Mouse (Mus musculus): ENCODE measurements at regions not wholly inside any gene's neighbourhood (a gene's known extent, or its start where the extent isn't known, plus 50 kb on each side); places are given as distances from the start of the nearest gene placed in this dataset.

DNA sequence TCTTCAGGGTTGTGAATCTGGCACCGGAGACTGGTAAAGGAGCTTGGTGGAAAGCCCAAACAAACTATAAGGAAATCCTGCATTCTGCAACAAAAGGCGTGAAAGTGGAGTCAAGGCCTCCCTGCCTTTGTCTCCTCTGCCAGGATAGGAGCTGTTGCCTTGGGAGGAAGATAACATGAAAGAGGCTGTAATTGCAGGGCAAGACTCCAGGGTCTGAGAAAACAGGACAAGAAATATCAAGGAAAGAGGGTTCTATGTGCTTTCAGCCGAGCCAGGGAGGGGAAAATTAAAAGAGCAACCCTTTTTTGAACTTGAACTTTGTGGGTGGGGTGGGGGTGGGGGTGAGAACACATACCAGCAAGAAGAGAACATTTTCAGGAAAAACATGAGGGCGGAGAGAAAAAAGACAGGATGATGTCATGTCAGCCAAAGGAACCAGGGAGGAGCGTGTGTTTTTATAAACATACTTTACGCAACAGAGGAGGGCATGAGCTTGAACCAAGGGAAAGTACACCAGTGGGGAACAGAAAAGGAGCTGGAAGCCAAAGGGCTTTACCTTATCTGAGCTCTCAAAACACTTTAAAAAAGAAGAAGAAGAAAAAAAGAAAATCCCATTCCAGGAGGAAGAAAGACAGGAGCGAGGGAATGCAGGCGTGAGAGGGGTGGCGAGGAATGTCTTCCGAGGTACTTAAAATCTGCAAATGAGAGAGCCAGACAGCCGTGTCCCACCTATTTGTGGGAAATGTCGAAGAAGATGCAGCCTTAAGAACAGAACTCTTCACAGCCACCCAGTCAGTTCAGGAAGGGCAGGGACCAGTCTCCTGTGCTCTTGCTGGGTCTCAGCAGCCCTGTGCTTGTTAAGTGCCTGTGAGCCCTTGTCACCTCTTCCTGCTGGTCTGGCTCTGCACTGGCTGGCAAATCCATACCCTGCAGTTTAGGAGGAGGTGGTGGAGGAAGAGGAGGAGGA, 66.2 kb upstream of the Irf2bp2 start:
- DNase-seq (ENCODE audit: low spot score): no peak

DNA sequence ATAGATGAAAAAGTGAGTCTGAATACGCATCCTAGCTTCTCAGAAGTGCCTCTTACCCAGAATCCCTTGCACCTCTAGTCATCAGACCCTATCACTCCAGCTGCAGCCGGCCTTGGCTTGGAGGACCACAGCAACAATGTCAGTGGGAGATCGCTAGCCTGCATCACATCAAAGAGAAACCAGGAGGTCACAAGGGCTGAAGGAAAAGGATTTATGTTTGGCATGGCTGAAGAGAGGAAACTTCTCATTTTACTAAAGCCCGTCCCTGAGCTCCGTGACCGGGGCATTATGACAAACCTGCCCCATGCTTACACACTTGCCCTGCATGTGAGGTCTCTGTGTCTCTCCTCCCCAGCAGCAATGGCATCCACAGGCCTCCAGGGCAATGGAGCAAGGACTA, 63.8 kb upstream of the Irf2bp2 start:
- DNase-seq (ENCODE audit: low spot score): no peak

DNA sequence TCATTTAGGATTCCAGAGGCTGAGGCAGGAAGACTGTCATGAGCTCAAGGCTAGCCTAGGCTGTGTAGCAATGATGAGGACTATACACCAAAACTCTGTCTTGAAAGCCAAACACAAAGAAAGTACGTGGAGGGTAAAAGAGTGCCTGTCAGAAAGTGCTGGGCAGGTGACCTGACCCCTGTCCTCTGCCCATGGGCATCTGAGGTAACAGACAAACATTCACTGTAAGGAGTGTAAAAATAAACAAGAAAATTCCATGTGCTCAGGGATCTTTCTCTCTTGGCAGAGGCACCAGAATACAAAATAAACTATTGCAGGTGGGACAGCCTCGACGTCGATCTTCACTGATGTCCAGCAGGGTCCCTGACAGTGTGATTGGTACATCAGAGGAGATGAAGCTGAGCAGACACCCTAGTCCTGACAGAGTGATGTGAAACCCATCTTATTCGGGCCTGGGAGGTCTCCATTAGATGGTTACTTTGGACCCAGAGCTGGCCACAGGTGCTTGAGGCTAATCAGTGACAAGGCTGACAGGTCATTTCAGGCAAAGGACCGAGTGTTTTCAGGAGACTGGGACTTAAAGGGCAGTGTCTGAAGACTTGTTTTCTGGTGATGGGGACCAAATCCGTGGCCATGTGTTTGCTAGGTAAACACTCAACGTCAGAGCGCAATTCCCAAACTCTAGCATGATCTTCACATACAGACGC, 62.9 kb upstream of the Irf2bp2 start:
- no peak for DNase-seq (ENCODE audit: low spot score)

DNA sequence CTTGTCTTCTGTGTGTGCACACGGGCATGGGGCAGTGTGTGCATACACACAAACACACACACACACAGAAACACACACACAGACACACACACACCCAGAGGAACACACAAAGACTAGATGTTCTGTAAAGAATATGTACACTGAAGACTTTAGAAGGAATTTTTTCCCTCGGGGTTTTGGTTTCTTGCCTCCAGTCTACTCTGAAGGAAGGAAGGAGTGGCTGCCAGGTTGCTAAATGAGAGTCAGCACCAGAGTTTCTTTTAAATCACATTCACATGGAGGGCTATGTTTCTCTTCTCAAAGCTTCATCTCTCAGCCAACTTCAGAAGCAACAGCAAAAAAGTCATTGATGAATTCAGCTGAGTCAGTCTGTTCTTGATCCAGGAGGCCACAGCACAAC, 61.8 kb upstream of the Irf2bp2 start:
- DNase-seq (ENCODE audit: low spot score): no peak

DNA sequence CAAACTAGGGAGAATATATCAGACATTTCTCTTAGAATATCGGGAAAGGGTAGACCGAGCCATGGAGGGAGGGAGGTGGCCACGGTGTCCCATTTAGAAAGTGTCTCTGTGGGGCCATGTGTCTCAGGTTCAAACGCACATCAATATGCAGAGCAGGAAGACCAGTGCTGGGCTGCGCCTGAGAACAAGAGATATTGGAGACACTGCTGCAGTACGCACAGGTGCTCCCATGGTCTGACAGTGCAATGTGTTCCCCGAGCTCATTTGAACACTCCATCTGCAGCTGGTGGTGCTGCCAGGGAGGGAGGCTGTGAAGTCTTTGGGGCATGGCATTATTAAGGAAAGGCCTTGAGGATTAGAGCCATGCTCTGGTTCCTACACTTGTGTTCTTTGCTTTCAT, 60.6 kb upstream of the Irf2bp2 start:
- no peak for DNase-seq (ENCODE audit: low spot score)

DNA sequence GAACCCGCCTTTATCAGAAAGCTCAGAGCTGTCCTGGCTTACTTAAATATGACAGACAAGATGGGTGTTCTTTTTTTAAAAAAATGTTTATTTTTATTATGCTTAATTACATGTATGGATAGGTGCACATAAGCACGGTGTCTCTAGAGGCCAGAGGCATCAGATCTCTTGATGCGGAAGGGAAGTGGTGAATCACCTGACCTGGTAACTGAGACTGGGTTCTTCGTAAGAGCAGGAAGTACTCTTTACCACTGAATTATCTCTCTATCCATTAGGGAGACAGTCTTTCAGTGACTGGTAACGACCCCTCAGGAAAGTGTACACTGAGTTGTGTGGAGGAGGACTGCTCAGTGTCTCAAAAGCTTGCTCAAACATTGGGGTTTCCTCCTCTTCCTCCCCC, 58.4 kb upstream of the Irf2bp2 start:
- DNase-seq (ENCODE audit: low spot score): no peak

DNA sequence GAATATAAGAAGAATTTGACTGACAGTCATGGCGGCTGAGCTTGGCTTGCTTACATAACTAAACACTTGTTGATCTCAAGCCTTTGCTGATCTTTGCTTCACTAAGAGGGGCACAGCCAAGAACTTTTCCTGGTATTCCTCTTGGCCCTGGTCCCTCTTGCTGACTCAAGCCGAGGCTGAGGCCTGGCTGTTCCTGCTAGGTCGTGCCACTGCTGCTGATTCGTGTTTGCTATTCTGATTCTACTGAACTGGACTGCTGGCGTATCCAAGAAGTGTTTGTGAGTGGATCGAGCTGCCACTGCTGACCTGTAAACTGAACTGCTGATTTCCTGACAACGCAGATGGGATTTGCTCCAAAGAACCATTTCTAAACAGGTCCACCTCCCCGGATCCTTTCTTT, 57.2 kb upstream of the Irf2bp2 start:
- no peak for DNase-seq (ENCODE audit: low spot score)

DNA sequence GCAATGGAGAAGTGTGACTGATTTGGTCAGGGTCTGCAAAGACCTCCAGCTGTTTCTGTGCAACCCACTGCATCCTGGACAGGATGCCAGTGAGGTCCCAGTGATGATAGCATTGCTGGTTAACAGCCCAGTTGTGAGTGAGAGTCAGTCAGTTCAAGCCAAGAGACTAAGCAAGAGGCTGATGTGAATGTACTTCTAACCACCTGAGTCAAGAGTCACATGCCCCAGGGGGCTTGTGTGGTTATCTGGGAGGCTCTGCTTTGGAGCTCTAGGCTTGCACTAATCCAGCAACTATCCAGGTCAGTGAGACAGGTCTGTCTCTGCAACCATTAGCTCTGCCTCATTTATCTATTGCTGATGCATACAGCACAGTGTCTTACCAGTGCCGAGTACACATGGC, 55.5 kb upstream of the Irf2bp2 start:
- no peak for DNase-seq (ENCODE audit: low spot score)

DNA sequence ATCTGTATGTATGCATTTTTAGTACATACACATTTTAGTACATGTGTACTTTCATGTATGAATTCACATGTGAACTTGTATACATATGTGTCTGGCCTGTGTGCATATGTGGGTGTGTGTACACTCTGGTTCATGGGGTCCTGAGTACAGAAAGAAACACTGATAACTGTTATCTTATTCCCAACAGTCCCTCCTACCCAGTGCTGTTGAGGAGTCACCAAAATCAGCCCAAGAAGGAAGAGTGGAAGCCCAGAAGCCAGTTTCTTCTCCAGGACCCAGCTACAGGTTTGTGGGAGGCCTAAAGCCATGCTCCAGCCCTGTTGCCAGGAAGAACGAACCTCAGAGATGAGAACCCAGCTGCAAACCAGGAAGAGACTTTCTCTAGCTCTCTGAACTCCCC, 53.6 kb upstream of the Irf2bp2 start:
- no peak for DNase-seq (ENCODE audit: low spot score)

DNA sequence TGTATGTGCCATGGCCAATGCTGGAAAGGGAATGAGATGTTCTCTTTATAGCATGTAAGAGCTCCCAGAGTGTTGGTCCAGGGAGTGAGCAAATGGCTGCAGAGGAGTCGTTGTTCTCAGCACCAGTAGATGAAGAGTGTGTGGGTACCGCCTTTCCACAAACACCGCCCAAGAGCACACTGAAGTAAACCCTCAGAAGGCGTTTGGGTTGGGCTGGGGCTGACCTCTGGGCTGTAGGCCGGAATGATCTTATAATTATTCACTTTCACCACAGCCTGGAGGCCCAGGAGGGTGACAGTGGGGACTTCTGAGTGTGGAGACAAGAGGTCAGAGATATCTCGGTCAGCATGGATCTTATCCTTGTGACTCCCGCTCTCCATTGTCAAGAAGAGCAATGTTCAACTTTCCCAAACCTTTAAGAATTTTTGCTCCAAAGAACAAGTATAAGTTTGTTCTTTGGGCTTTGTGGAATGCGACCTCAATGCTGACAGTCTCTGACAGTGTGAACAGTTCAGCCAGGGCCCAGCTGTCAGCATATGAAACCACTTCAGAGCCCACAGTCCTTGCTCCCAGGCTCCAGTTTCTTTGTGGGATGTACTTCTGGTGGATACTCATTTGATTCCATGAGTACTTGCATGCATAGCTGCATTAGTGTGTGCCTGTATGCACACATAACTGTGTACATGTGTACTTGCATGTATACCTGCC, 53.0 kb upstream of the Irf2bp2 start:
- DNase-seq (ENCODE audit: low spot score): no peak

DNA sequence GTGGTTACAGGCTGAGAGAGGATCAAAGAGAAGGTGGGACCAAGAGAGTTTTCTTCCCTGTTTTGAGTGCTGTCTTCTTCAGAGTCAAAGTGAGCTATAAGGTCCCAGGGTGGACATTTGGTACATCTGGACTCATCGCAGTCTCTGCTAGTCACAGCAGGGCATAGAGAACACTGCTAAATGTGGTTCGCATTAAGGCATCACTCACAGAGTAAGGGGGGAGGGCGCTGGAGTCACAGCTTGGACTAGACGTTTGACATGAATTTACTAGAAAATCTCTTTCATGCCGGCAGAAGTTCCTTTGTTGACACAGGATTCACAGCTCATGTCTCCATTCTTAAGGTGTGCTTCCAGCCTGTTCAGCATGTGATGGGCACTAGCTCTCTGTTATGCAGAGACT, 50.4 kb upstream of the Irf2bp2 start:
- no peak for DNase-seq (ENCODE audit: low spot score)
